Mouse (Mus musculus) lung, embryonic 15.5 days (tissue): Measurements from ENCODE around the gene Klk1b26. TPM values are rescaled to one million over a fixed set of nuclear protein-coding genes. Genes with fewer than 3 reads are reported as not detected.

Experiments
- polyA plus RNA-seq: library from polyadenylated mRNA; unstranded; fragments of >200 nt; fragmentation: Nextera tagmentation; extraction: Ambion mirVana; gene quantifications from 2 replicates; pipeline ENCODE4 v1.2.1, GENCODE M21; 2015

Gene Klk1b26
- polyA plus RNA-seq, 1 experiment from 2014 or later: not detected

Other genes with a start within 250 kb of the Klk1b26 start
- gene Klk12, start 243.3 kb upstream of the Klk1b26 start, polyA plus RNA-seq: not detected in 2 replicates
- 0.14 and 0.42 TPM in 2 replicates for gene Klk11, start 237.6 kb upstream of the Klk1b26 start, polyA plus RNA-seq
- 1.8 and 1.9 TPM in 2 replicates for gene Klk10, start 231.1 kb upstream of the Klk1b26 start, polyA plus RNA-seq
- 0.16 TPM in 1 of 2 replicates, not detected in the other for gene Klk9, start 220.3 kb upstream of the Klk1b26 start, polyA plus RNA-seq
- 21.4 and 22.4 TPM in 2 replicates for gene Klk8, start 214.6 kb upstream of the Klk1b26 start, polyA plus RNA-seq
- gene Klk7, start 200.9 kb upstream of the Klk1b26 start, polyA plus RNA-seq: not detected in 2 replicates
- not detected in 2 replicates for gene Klk6, start 187.7 kb upstream of the Klk1b26 start, polyA plus RNA-seq
- not detected in 2 replicates for gene Klk5, start 170.2 kb upstream of the Klk1b26 start, polyA plus RNA-seq
- not detected in 2 replicates for gene Klk4, start 131.0 kb upstream of the Klk1b26 start, polyA plus RNA-seq
- not detected in 2 replicates for gene Klk15, start 78.4 kb upstream of the Klk1b26 start, polyA plus RNA-seq
- not detected in 2 replicates for gene Klk1b8, start 61.5 kb upstream of the Klk1b26 start, polyA plus RNA-seq
- gene Klk1b1, start 45.4 kb upstream of the Klk1b26 start, polyA plus RNA-seq: not detected in 2 replicates
- not detected in 2 replicates for gene Klk1b9, start 36.1 kb upstream of the Klk1b26 start, polyA plus RNA-seq
- not detected in 2 replicates for gene Klk1b11, start 16.3 kb upstream of the Klk1b26 start, polyA plus RNA-seq
- not detected in 2 replicates for gene Klk1b27, start 40.1 kb downstream of the Klk1b26 start, polyA plus RNA-seq
- not detected in 2 replicates for gene Klk1b21, start 90.2 kb downstream of the Klk1b26 start, polyA plus RNA-seq
- not detected in 2 replicates for gene Klk1b22, start 100.5 kb downstream of the Klk1b26 start, polyA plus RNA-seq
- not detected in 2 replicates for gene Klk1b16, start 124.6 kb downstream of the Klk1b26 start, polyA plus RNA-seq
- not detected in 2 replicates for gene Klk1b24, start 176.1 kb downstream of the Klk1b26 start, polyA plus RNA-seq
- gene Klk1b3, start 186.0 kb downstream of the Klk1b26 start, polyA plus RNA-seq: not detected in 2 replicates
- not detected in 2 replicates for gene Klk1b4, start 195.3 kb downstream of the Klk1b26 start, polyA plus RNA-seq
- gene Klk1b5, start 203.8 kb downstream of the Klk1b26 start, polyA plus RNA-seq: not detected in 2 replicates
- 0.20 TPM in 1 of 2 replicates, not detected in the other for gene Klk1, start 213.2 kb downstream of the Klk1b26 start, polyA plus RNA-seq
- gene Gm36864, start 224.0 kb downstream of the Klk1b26 start, polyA plus RNA-seq: not detected in 2 replicates
- 1.4 TPM in 2 replicates for gene 1700028J19Rik, start 234.5 kb downstream of the Klk1b26 start, polyA plus RNA-seq
- gene 2410002F23Rik, start 234.6 kb downstream of the Klk1b26 start, polyA plus RNA-seq: 133 TPM in 2 replicates
- gene Acp4, start 245.2 kb downstream of the Klk1b26 start, polyA plus RNA-seq: not detected in 2 replicates
- not detected in 2 replicates for gene Gm15517, start 249.3 kb downstream of the Klk1b26 start, polyA plus RNA-seq